Mouse (Mus musculus) skeletal muscle tissue, adult 2 months (tissue): ENCODE data around the gene Prpf31.

Experiments
- DNase-seq: peaks from one replicate; pipeline ENCODE4 v3.0.0-alpha.2; 2012; ENCODE audit warnings: low read depth, low spot score

The Prpf31 gene

DNA sequence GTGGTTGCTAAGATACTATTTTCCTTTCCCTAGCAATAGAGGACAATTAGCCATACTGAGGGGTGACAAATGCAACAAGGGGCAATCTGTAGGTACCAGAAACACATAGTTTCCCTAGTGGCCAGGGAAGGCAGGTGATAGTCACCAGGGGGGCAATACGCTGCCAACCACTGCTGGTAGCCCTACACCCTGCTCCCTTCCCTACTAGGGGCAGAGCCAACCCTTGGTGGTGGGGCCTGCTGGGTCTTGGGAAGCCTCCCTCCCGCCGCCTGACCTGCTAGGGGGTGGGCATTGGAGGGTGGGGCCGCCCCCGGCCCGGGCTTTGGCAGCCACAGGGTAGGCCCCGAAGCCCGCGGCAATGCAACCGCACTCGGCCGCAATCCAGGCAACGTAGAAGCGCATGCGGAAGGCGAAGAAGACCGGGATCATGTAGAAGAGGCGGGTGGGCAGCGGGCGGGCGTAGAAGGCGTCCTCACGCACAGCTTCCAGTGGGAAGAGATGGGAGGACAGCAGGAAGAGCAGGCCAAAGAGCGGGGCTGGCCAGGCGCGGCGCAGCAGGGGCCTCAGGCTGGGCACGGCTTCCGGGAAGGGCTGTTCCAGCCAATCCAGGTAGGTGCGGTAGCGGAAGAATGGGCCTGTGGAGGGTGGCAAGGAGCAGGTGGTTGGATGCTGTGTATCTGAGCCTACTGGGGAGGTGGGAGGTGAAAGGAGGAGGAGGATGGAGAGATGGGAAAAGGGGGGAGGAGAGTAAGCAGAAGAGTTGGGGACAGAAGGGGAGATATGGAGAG, 55.8 kb downstream of the Prpf31 start:
- DNase-seq = no peak

DNA sequence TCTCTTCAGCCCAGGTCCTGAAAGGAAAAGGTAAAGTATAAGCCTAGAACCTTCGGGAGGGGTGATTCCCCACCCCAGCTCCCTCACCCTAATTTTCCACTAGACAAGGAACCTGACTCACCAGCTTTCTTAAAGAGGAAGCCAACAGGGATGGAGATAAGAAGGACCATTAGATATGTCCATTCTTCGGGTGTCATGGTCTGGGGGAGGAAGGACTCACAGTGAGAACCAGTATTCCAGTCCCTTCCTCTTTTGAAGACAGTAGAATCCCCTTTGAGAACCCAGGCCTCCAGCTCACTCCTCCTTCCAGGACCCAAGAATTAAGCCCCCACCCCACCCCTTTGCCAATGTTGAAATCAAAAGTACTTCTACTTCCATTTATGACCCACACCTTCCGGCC, 62.1 kb downstream of the Prpf31 start:
- DNase-seq = no peak
